Mouse (Mus musculus) kidney, adult 2 months (tissue): Measurements from ENCODE around the gene Apoc2. TPM values are rescaled to one million over a fixed set of nuclear protein-coding genes. Genes with fewer than 3 reads are reported as not detected.

Source experiments
- DNase-seq: peaks from one replicate; pipeline ENCODE4 v3.0.0; 2021
- H3K27ac ChIP-seq: fragments of 200-500 bp; 2 replicates; pipeline ENCODE4 v1.5.1; 2012; ENCODE audit warnings: low read depth, low read length, control low read depth, inconsistent platforms; ENCODE audit not compliant: insufficient read depth
- H3K27me3 ChIP-seq: fragments of 200-500 bp; replicated peaks from 2 replicates; pipeline ENCODE4 v1.6.1; 2012; ENCODE audit warnings: mild to moderate bottlenecking, moderate library complexity, low read length, inconsistent platforms; ENCODE audit not compliant: control insufficient read depth, insufficient read depth
- H3K36me3 ChIP-seq: fragments of 200-500 bp; 2 replicates; pipeline ENCODE4 v1.6.1; 2012; ENCODE audit warnings: mild to moderate bottlenecking, moderate library complexity, low read length, inconsistent platforms; ENCODE audit not compliant: control insufficient read depth, insufficient read depth
- H3K4me1 ChIP-seq: fragments of 200-500 bp; 2 replicates; pipeline ENCODE4 v1.6.1; 2011; ENCODE audit warnings: low read length; ENCODE audit not compliant: control insufficient read depth, insufficient read depth
- H3K4me3 ChIP-seq: fragments of 200-500 bp; 2 replicates; pipeline ENCODE4 v1.5.1; 2011; ENCODE audit warnings: mild to moderate bottlenecking, low read depth, low read length, control low read depth; ENCODE audit not compliant: insufficient read depth
- CTCF ChIP-seq: fragments of 200-500 bp; conservative IDR thresholded peaks from 2 replicates; pipeline ENCODE4 v1.5.1; 2011; ENCODE audit warnings: low read depth, mild to moderate bottlenecking, control low read depth, low read length, moderate library complexity, mixed read lengths; ENCODE audit not compliant: insufficient read depth, insufficient read length
- POLR2A ChIP-seq: fragments of 200-500 bp; IDR thresholded peaks from one replicate; pipeline ENCODE4 v1.6.1; 2011; ENCODE audit warnings: low read depth, low read length, control low read depth
- WGBS: fragments of 180-500 bp; shearing (Covaris S2); methylation state at CpG from one replicate; pipeline ENCODE4 v1.1.7; 2018; 5-methylcytosine and 5-hydroxymethylcytosine counted together
- polyA plus RNA-seq: library from polyadenylated mRNA; depleted of rRNA; stranded (reverse); fragments of >200 nt; gene quantifications from 2 replicates; pipeline ENCODE4 v1.2.3, GENCODE M21; 2012

The Apoc2 gene
- polyA plus RNA-seq, 1 experiment: 0.42 TPM

- H3K4me1 ChIP-seq: no peaks in the 10 kb centered on the region
- DNase-seq: no peak
- no peaks in the 10 kb centered on the region for H3K36me3 ChIP-seq
- TF ChIP-seq POLR2A: no peak
- no peak for TF ChIP-seq CTCF
- H3K27me3 ChIP-seq: no peaks in the 10 kb centered on the region
- H3K27ac ChIP-seq: no peak overlapping the region
- 83% methylated on average over 6 of the region's 6 CpGs for WGBS
- H3K4me3 ChIP-seq: no peak overlapping the region
Measured at GRCm38 (mm10) chr7:19686521-19686920, 8.8 kb upstream of the Apoc2 start.

GRCm38 (mm10) chr7:19685374-19685773, 7.6 kb upstream of the Apoc2 start:
- no peak for TF ChIP-seq CTCF
- no peak for TF ChIP-seq POLR2A
- 66% methylated on average over 4 of the region's 4 CpGs for WGBS
- H3K27ac ChIP-seq: no peak overlapping the region
- DNase-seq: no peak
- no peaks in the 10 kb centered on the region for H3K4me1 ChIP-seq
- no peak overlapping the region for H3K4me3 ChIP-seq
- no peaks in the 10 kb centered on the region for H3K27me3 ChIP-seq
- H3K36me3 ChIP-seq: no peaks in the 10 kb centered on the region

GRCm38 (mm10) chr7:19683771-19684201, 6.0 kb upstream of the Apoc2 start:
- no peak overlapping the region for H3K27ac ChIP-seq
- TF ChIP-seq CTCF (no peak), POLR2A (no peak)

GRCm38 (mm10) chr7:19682979-19683378, 5.2 kb upstream of the Apoc2 start:
- Histone ChIP-seq H3K36me3 (no peaks in the 10 kb centered on the region), H3K4me1 (no peaks in the 10 kb centered on the region), H3K4me3 (no peak overlapping the region), H3K27me3 (no peaks in the 10 kb centered on the region), H3K27ac (no peak overlapping the region)
- no peak for DNase-seq
- WGBS: 59% methylated on average over 3 of the region's 3 CpGs
- no peak for TF ChIP-seq POLR2A
- TF ChIP-seq CTCF: no peak

More at GRCm38 (mm10) chr7:19683771-19684201, 6.0 kb upstream of the Apoc2 start:
- Histone ChIP-seq H3K36me3 (no peaks in the 10 kb centered on the region), H3K4me1 (no peaks in the 10 kb centered on the region), H3K27me3 (no peaks in the 10 kb centered on the region), H3K4me3 (no peak overlapping the region)
- WGBS: 89% methylated on average over 6 of the region's 6 CpGs
- DNase-seq: no peak

GRCm38 (mm10) chr7:19681202-19681694, 3.5 kb upstream of the Apoc2 start, which contains the start of the genes Gm44805 and Apoc4:
Gene Gm44805, minus strand, starts transcription at chr7:19681423.
Gene Apoc4, minus strand, starts transcription at chr7:19681479.
- no peak within 1 kb of the TSS for H3K27ac ChIP-seq
- no peaks in the 10 kb centered on the region for H3K36me3 ChIP-seq
- no peak within 1 kb of the TSS for H3K4me3 ChIP-seq
- TF ChIP-seq POLR2A (no peak), CTCF (no peak)
- no peak for DNase-seq
- H3K4me1 ChIP-seq: no peaks in the 10 kb centered on the region
- no peaks in the 10 kb centered on the region for H3K27me3 ChIP-seq
- WGBS: 65% methylated on average over 8 of the region's 8 CpGs

GRCm38 (mm10) chr7:19680702-19681101, 3.0 kb upstream of the Apoc2 start:
- H3K36me3 ChIP-seq: no peaks in the 10 kb centered on the region
- no peak overlapping the region for H3K27ac ChIP-seq
- no peaks in the 10 kb centered on the region for H3K4me1 ChIP-seq
- WGBS: 63% methylated on average over 2 of the region's 2 CpGs
- no peak overlapping the region for H3K4me3 ChIP-seq
- DNase-seq: no peak
- H3K27me3 ChIP-seq: no peaks in the 10 kb centered on the region
- TF ChIP-seq POLR2A (no peak), CTCF (no peak)

- no peak for TF ChIP-seq POLR2A
- no peak for TF ChIP-seq CTCF
- Histone ChIP-seq H3K4me3 (no peak overlapping the region), H3K27me3 (no peaks in the 10 kb centered on the region), H3K36me3 (no peaks in the 10 kb centered on the region), H3K27ac (no peak overlapping the region), H3K4me1 (no peaks in the 10 kb centered on the region)
- no peak for DNase-seq
- WGBS: 88% methylated on average over 3 of the region's 3 CpGs
Measured at GRCm38 (mm10) chr7:19678901-19679300, 1.2 kb upstream of the Apoc2 start.
